Mouse (Mus musculus): ENCODE data around the gene Nfatc2ip. TPM values are rescaled to one million over a fixed set of nuclear protein-coding genes. Genes with fewer than 3 reads are reported as not detected.

The Nfatc2ip gene
- total RNA-seq, 2 experiments from 2014 or later, result 5.1 to 6.0 TPM

Small RNAs within 50 kb of the gene (microRNA-seq; reads per million reads assigned to microRNA genes)
- gene Mir7058 (ENCODE audit: borderline number of aligned reads in 2 of 2), result 0 reads per million in 2 experiments

Other genes with a start within 250 kb of the Nfatc2ip start
- gene Xpo6, start 196.2 kb downstream of the Nfatc2ip start, total RNA-seq (2021), result 10 to 100 TPM; 80.9 to 99.4 TPM
- gene Sbk1, start 124.1 kb downstream of the Nfatc2ip start, total RNA-seq (2021), result 10 to 100 TPM; 46.2 to 99.7 TPM
- 1 to 10 TPM in 1 of 2 experiments, under 1 TPM in 1; 0.70 to 1.4 TPM for gene Lat, start 27.2 kb downstream of the Nfatc2ip start, total RNA-seq (2021)
- gene Spns1, start 19.3 kb downstream of the Nfatc2ip start, total RNA-seq (2021), result 10 to 100 TPM; 38.2 to 44.1 TPM
- under 1 TPM; 0.19 to 0.50 TPM for gene Cd19, start 18.2 kb upstream of the Nfatc2ip start, total RNA-seq (2021)
- 10 to 100 TPM; 42.2 to 43.2 TPM for gene Rabep2, start 32.0 kb upstream of the Nfatc2ip start, total RNA-seq (2021)
- 10 to 100 TPM in 1 of 2 experiments, not detected in 1; 10.0 TPM for gene Atp2a1, start 66.4 kb upstream of the Nfatc2ip start, total RNA-seq (2021)
- gene Sh2b1, start 78.7 kb upstream of the Nfatc2ip start, total RNA-seq (2021), result 10 to 100 TPM; 56.2 to 60.8 TPM
- 100 to 1,000 TPM; 221 to 235 TPM for gene Tufm, start 90.6 kb upstream of the Nfatc2ip start, total RNA-seq (2021)
- gene Atxn2l, start 106.7 kb upstream of the Nfatc2ip start, total RNA-seq (2021), result 100 to 1,000 TPM in 1 of 2 experiments, 10 to 100 TPM in 1; 99.5 to 111 TPM
- 100 to 1,000 TPM; 199 to 243 TPM for gene Eif3c, start 169.7 kb upstream of the Nfatc2ip start, total RNA-seq (2021)
- gene Apobr, start 188.2 kb upstream of the Nfatc2ip start, total RNA-seq (2021), result 1 to 10 TPM; 2.4 to 3.2 TPM
- gene Cln3, start 189.1 kb upstream of the Nfatc2ip start, total RNA-seq (2021), result 10 to 100 TPM; 34.6 to 35.8 TPM
- under 1 TPM in 1 of 2 experiments, not detected in 1; 0.38 TPM for gene Il27, start 198.2 kb upstream of the Nfatc2ip start, total RNA-seq (2021)
- 10 to 100 TPM; 13.6 to 26.7 TPM for gene Nupr1, start 234.1 kb upstream of the Nfatc2ip start, total RNA-seq (2021)